Mouse (Mus musculus) spleen, adult 2 months (tissue): ENCODE measurements at regions not wholly inside any gene's neighbourhood (a gene's known extent, or its start where the extent isn't known, plus 50 kb on each side); places are given as distances from the start of the nearest gene placed in this dataset.

Source experiments
- CTCF ChIP-seq: fragments of 200-500 bp; IDR thresholded peaks from 2 replicates; pipeline ENCODE4 v1.5.1; 2011; ENCODE audit warnings: mild to moderate bottlenecking, inconsistent platforms; ENCODE audit not compliant: insufficient read depth, insufficient read length, insufficient replicate concordance; ENCODE audit errors: extremely low read depth
- POLR2A ChIP-seq: fragments of 200-500 bp; IDR thresholded peaks from 2 replicates; pipeline ENCODE4 v1.6.1; 2011; ENCODE audit warnings: low read depth, low read length, inconsistent platforms

DNA sequence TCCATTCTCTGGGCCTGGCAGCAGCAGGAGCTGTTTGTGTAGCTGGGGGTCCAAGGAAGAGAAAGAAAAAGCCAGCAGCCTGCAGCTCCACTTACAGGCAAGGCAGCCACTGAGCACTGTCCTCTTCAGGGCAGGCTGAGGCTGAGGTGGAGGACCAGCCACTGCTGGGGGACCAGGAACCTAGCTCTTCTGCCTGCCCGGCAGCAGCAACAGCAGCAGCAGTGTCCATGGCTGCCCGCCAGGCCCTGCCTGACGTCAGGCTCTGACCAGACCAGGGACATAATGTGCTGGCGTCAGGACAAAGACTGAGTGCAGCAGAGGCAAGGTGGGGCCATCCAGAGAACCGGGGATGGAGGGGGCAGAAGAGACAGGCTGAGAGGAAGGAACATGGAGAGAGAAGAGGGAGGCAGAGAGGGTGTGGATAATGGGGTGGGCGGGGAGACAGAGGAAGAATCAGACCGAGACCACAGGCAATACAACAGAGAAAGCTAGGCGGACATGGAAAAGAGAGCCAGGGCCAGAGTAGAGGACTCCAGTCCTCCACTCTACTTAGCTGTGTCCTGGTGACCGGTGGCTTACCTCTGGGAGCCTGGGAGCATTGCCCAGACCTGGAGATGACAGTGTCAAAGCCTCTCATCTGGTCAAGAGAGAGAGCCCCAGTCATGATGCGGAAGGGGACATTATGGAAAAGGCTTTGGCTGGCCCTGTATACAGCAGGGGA, 71.2 kb upstream of the Ptpn1 start:
- no peak for TF ChIP-seq POLR2A
- no peak for TF ChIP-seq CTCF
